Mouse (Mus musculus): ENCODE measurements around the gene Hspa1b. TPM values are rescaled to one million over a fixed set of nuclear protein-coding genes. Genes with fewer than 3 reads are reported as not detected.
A peak's percentile ranks its signal among the peaks of the same experiment; 100 is the strongest.
"Not testable (repeated sequence)": the region's sequence is repeated elsewhere in the genome, so short reads cannot be mapped to it uniquely, and the experiment has no call there.

Hspa1b gene
- 0.22 TPM in 1 of 2 replicates, not detected in the other for polyA plus RNA-seq (2016; fragmentation: Nextera tagmentation; extraction: Ambion mirVana)

DNA sequence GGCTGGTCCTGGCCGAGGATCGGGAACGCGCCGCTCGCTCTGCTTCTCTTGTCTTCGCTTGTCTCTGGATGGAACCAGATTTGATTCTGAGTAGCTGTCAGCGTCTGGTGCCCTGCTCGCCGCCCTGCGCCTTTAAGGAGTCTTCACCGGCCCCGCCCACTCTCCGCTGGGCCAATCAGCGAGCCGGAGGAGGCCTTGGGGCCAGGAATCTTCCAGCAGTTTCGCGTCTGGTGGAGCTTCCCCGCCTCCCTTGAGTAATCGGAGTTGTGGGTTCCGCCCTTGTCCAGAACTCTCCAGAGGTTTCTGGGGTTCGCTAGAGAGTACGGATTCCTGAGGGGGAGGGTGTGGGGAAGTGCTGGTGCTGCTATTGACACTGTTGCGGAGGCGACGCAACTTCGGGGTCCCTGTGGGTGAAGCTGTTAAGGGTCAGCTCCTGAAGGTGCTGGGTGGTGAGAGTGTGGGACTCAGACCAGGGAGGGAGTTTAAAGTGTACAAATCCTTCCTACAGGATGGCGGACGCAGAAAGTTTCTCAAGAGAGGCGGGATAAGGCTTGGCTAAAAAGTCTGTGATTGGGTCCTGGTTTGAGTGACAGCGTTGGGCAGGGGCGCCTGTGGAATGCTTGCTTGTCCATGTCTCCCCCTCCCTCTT, at the start of gene Hspa1b:
Gene Hspa1b, minus strand, starts transcription at position 109 of the 649 bp plus-strand sequence.
- H3K27ac ChIP-seq (replicated peaks): peak within 1 kb of the TSS; percentile 75

DNA sequence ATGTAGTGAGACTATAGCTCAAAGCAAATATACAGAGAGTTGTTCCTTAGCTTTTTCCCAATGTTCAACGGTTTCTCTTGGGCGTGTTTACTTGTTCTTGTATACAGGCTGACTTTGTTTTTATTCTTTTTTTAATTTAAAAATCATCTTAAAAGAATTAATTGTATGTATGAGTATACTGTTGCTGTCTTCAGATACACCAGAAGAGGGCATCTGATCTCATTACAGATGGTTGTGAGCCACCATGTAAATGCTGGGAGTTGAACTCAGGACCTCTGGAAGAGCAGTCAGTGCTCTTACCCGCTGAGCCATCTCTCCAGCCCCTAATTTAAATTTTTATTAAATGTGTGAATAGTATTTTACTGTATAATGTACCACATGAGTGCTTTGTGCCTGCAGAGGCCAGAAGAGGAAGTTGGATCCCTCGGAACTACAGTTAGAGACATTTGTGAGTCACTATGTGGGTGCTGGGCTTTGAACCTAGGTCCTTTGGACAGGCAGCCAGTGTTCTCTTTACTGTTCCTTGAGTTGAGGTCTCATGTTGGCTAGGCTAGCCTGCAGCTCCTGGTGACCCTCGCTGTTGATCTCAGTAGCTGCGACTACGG, 48.5 kb upstream of the Hspa1b start:
- no peak overlapping the region for H3K4me3 ChIP-seq
- H3K27ac ChIP-seq (replicated peaks): no peak overlapping the region
- H3K9me3 ChIP-seq: no peaks in the 10 kb centered on the region
- ATAC-seq (ENCODE audit: low FRiP score, low read depth): no peak
- H3K27me3 ChIP-seq: no peaks in the 10 kb centered on the region
- H3K36me3 ChIP-seq: peaks cover 83% of the 10 kb centered on the region
- no peak overlapping the region for H3K4me2 ChIP-seq (replicated peaks)
- WGBS: 96% methylated on average over 7 of the region's 7 CpGs
- H3K9ac ChIP-seq (replicated peaks): no peak overlapping the region
- peaks cover 12% of the 10 kb centered on the region for H3K4me1 ChIP-seq

More for the DNA sequence above, at the start of gene Hspa1b:
- peak; percentile 92 for ATAC-seq (ENCODE audit: low FRiP score, low read depth)
- Histone ChIP-seq H3K4me2 (replicated peaks) (peak within 1 kb of the TSS; percentile 80), H3K9ac (replicated peaks) (peak within 1 kb of the TSS; percentile 66), H3K4me1 (peaks cover 11% of the 10 kb centered on the region), H3K27me3 (peaks cover 60% of the 10 kb centered on the region), H3K4me3 (peak within 1 kb of the TSS; percentile 49)
- not testable (repeated sequence) for H3K36me3 ChIP-seq, H3K9me3 ChIP-seq
- WGBS: under 1% methylated on average over 29 of the region's 32 CpGs

DNA sequence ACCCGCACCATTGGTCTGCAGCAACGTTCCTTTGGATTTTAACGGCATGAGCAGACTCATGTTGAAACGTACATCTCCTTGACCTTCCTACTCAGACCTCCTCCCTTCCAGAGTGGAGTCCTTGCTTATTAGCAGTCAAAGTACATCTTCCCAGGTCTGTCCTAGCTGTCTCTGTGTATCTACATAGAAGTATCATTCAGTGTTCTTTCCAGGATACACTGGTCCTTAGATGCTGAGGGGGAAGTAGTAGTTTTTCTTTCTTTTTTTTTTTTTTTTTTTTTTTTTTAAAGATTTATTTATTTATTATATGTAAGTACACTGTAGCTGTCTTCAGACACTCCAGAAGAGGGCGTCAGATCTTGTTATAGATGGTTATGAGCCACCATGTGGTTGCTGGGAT, 46.9 kb upstream of the Hspa1b start:
- WGBS: 98% methylated on average over 4 of the region's 5 CpGs
- Histone ChIP-seq H3K36me3 (peaks cover 68% of the 10 kb centered on the region), H3K4me1 (peaks cover 22% of the 10 kb centered on the region)
- not testable (repeated sequence) for H3K9ac ChIP-seq (replicated peaks); H3K27ac ChIP-seq (replicated peaks); ATAC-seq (ENCODE audit: low FRiP score, low read depth); H3K27me3 ChIP-seq; H3K4me2 ChIP-seq (replicated peaks); H3K4me3 ChIP-seq; H3K9me3 ChIP-seq

DNA sequence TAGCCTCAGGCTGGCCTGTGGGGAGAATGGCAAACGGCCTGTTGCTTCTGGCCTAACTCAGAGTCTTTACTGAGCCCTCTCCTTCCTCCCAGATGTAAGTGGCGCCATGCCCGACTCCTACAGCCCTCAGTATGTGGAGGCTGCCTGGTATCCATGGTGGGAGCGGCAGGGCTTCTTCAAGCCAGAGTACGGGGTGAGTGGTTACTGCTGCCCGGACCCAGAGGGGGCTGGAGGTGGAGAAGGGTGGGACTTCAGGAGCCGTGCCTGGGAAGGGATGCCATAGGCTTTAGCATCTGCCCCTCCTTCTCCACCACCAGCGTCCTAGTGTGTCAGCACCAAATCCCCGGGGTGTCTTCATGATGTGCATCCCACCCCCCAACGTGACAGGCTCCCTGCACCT, 46.1 kb upstream of the Hspa1b start:
- no peak overlapping the region for H3K4me2 ChIP-seq (replicated peaks)
- no peak overlapping the region for H3K9ac ChIP-seq (replicated peaks)
- ATAC-seq (ENCODE audit: low FRiP score, low read depth): no peak
- H3K27me3 ChIP-seq: no peaks in the 10 kb centered on the region
- H3K4me1 ChIP-seq: peaks cover 23% of the 10 kb centered on the region
- WGBS: 95% methylated on average over 10 of the region's 10 CpGs
- no peaks in the 10 kb centered on the region for H3K9me3 ChIP-seq
- no peak overlapping the region for H3K4me3 ChIP-seq
- no peak overlapping the region for H3K27ac ChIP-seq (replicated peaks)
- peaks cover 60% of the 10 kb centered on the region for H3K36me3 ChIP-seq

DNA sequence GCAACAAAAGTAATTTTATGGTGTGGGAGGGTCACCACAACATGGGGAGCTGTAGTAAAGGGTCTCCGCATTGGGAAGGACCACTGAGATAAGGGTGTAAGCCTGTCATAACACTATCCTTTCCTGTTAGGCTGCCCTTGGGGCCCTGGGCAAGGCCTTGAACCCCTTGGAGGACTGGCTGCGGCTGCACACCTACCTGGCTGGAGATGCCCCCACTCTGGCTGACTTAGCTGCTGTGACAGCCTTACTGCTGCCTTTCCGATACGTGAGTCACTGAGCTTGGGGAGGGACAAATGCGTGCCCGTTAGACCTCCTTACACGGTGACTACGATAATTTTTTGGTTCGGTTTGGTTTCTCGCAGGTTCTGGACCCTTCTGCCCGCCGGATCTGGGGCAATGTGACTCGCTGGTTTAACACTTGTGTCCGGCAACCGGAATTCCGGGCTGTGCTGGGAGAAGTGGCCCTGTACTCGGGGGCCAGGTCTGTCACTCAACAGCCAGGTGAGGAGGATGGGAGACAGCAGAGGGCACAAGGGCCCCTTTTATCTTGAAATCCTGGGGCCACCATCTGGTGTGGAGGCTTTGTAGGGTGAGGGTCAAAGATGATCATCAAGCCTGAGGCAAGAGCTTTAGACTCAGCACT, 45.2 kb upstream of the Hspa1b start:
- H3K27me3 ChIP-seq: no peaks in the 10 kb centered on the region
- peaks cover 51% of the 10 kb centered on the region for H3K36me3 ChIP-seq
- H3K4me3 ChIP-seq: no peak overlapping the region
- H3K27ac ChIP-seq (replicated peaks): no peak overlapping the region
- no peak overlapping the region for H3K4me2 ChIP-seq (replicated peaks)
- no peak for ATAC-seq (ENCODE audit: low FRiP score, low read depth)
- WGBS: 95% methylated on average over 17 of the region's 17 CpGs
- H3K4me1 ChIP-seq: peaks cover 32% of the 10 kb centered on the region
- no peak overlapping the region for H3K9ac ChIP-seq (replicated peaks)
- no peaks in the 10 kb centered on the region for H3K9me3 ChIP-seq

DNA sequence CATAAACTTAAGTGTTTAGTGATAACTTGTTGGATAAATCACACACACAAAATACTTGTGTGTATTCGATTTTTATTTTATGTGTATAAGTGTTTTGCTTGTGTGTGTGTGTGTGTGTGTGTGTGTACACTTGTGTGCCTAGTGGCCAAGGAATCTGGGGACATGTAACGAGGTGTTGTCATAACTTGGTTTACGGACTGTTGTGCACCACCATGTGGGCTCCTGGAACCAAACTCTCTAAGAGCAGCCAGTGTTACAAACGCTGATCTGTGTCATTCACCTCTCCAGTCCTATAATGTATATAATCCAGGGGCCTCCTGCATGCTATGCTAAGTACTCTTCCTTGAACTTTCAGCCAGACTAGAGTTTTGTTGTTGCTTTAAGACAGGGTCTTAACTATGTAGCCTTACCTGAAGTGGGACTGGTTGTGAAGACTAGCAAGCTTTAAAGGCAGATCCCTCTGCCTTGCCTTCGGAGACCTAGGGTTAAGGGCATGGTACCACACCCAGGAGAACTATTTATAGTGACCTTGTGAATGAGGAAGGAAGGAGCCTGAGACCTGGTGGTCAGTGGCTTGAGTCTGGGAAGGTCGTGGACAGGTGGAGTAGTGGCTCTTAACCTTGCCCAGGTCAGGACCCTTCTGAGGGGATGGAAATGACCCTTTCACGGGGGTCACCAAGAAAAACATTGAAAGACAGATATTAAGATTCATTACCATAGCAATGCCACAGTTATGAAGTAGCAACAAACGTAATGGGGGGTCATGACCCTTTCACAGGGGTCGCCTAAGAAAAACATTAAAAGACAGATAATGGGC, 44.2 kb upstream of the Hspa1b start:
- no peak for ATAC-seq (ENCODE audit: low FRiP score, low read depth)
- H3K36me3 ChIP-seq: peaks cover 49% of the 10 kb centered on the region
- H3K4me1 ChIP-seq: peaks cover 41% of the 10 kb centered on the region
- H3K27ac ChIP-seq (replicated peaks): no peak overlapping the region
- no peaks in the 10 kb centered on the region for H3K27me3 ChIP-seq
- H3K4me2 ChIP-seq (replicated peaks): peak overlapping the region; percentile 100
- H3K4me3 ChIP-seq: 0 out of 2 replicates have a peak overlapping the region, but pooled peaks have one; percentile 10
- peak overlapping the region; percentile 93 for H3K9ac ChIP-seq (replicated peaks)
- 83% methylated on average over 9 of the region's 9 CpGs for WGBS
- H3K9me3 ChIP-seq: no peaks in the 10 kb centered on the region

DNA sequence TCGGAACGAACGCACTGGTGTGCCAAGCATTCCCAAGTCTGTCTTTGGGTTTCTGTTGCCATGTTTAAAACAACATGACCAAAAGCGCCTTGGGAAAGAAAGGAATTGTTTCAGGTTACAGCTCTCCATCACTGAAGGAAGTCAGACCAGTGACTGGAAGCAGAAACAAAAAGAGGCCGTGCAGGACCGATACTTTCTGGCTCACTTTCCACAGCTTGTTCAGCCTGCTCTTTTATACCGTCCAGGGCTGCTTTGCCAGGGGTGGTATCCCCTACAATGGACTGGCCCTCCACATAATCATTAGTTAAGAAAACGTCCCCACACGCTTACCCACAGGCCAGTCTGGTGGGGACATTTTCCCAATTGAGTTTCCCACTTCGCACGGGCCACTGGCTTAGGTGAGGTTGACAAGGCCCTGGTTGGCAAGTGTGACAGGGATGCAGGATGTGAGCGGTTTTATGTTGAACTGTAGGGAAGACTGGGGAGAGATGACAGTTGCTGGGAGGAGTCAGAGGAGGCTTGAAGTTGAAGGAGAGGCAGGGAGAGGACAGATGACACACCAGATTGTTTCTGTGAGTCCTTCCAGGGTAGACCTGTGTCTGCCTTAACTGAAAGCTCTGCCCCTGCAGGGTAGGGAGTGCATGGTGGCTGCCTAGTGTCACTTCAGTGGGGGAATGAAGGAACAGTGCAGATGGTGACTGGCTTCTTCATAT, 43.3 kb upstream of the Hspa1b start:
- H3K27ac ChIP-seq (replicated peaks): peak overlapping the region; percentile 97
- no peak for ATAC-seq (ENCODE audit: low FRiP score, low read depth)
- peaks cover 41% of the 10 kb centered on the region for H3K4me1 ChIP-seq
- H3K9ac ChIP-seq (replicated peaks): peak overlapping the region; percentile 93
- no peaks in the 10 kb centered on the region for H3K27me3 ChIP-seq
- H3K9me3 ChIP-seq: no peaks in the 10 kb centered on the region
- peak overlapping the region; percentile 92 for H3K4me3 ChIP-seq
- peak overlapping the region; percentile 100 for H3K4me2 ChIP-seq (replicated peaks)
- peaks cover 40% of the 10 kb centered on the region for H3K36me3 ChIP-seq
- WGBS: 11% methylated on average over 12 of the region's 12 CpGs

DNA sequence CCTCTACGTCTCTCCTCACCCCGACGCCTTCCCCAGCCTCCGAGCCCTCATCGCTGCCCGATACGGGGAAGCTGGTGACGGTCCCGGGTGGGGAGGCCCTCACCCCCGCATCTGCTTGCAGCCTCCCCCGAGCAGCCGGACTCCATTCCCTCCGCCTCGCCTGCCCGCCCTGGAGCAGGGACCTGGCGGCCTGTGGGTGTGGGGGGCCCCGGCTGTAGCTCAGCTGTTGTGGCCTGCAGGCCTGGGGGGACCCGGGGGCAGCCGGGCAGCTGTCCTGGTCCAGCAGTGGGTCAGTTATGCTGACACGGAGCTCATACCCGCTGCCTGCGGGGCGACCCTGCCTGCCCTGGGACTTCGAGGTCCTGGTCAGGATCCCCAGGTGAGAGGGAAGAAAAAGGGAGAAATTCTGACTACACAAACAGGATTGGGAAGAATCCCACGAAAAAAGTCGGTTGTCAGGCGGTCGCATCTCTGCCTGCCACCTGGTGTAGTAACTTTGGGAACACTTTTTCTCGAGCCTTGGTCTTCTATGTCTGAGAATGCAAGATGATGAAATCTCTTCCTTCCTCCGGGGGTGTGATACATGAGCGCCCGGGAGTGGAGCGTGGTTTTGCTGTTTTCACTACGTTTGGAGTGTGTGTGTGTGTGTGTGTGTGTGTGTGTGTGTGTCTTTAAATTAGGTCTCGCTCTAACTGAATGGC, 42.6 kb upstream of the Hspa1b start:
- Histone ChIP-seq H3K9ac (replicated peaks) (peak overlapping the region; percentile 93), H3K27me3 (no peaks in the 10 kb centered on the region), H3K4me2 (replicated peaks) (peak overlapping the region; percentile 100), H3K9me3 (no peaks in the 10 kb centered on the region), H3K4me1 (peaks cover 45% of the 10 kb centered on the region), H3K27ac (replicated peaks) (peak overlapping the region; percentile 97), H3K4me3 (peak overlapping the region; percentile 92), H3K36me3 (peaks cover 33% of the 10 kb centered on the region)
- under 1% methylated on average over 35 of the region's 35 CpGs for WGBS
- ATAC-seq (ENCODE audit: low FRiP score, low read depth): no peak; the same call in 1 of the 2 replicates

DNA sequence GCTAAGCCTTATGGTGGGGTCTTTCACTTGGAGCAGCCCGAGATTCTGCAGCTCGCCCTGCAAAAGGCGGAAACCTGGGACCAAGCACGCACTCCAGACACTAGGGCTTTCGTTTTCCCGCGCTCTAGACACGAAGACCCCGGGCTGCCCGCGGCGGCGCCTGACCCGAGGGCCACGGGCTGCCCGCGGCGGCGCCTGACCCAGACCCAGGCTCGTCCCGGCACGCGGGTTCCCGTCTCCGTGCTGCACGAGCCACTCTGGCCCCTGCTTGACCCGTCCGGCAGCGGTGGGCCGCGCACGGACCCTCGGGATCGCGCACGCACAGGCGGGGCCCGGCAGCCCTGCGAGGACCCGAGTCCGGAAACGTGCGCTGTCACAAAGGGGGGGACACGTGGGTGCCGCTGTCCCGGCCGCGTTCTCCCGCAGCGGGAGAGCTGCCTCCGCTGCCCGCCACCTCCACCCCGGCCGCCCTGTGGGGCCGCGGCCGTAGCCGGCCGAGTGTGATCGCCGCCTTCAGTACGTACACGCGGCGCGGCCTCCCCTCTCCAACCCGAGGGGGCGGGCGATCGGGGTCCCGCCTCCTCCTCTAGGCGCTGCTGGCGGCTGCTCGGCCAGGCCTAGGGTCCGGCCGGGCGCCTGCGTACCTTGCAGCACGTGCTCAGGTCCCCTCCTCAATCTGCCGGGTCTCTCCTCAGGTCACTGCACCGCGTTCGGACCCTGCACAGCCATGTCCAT, 41.8 kb upstream of the Hspa1b start, which contains the start of gene Vars:
Gene Vars, plus strand, starts transcription at position 271 of the 735 bp plus-strand sequence.
- Histone ChIP-seq H3K27me3 (no peaks in the 10 kb centered on the region), H3K27ac (replicated peaks) (peak within 1 kb of the TSS; percentile 97), H3K4me3 (peak within 1 kb of the TSS; percentile 92), H3K36me3 (peaks cover 32% of the 10 kb centered on the region), H3K9me3 (no peaks in the 10 kb centered on the region), H3K9ac (replicated peaks) (peak within 1 kb of the TSS; percentile 93), H3K4me1 (peaks cover 47% of the 10 kb centered on the region), H3K4me2 (replicated peaks) (peak within 1 kb of the TSS; percentile 100)
- ATAC-seq (ENCODE audit: low FRiP score, low read depth): peak; percentile 91
- under 1% methylated on average over 83 of the region's 83 CpGs for WGBS

DNA sequence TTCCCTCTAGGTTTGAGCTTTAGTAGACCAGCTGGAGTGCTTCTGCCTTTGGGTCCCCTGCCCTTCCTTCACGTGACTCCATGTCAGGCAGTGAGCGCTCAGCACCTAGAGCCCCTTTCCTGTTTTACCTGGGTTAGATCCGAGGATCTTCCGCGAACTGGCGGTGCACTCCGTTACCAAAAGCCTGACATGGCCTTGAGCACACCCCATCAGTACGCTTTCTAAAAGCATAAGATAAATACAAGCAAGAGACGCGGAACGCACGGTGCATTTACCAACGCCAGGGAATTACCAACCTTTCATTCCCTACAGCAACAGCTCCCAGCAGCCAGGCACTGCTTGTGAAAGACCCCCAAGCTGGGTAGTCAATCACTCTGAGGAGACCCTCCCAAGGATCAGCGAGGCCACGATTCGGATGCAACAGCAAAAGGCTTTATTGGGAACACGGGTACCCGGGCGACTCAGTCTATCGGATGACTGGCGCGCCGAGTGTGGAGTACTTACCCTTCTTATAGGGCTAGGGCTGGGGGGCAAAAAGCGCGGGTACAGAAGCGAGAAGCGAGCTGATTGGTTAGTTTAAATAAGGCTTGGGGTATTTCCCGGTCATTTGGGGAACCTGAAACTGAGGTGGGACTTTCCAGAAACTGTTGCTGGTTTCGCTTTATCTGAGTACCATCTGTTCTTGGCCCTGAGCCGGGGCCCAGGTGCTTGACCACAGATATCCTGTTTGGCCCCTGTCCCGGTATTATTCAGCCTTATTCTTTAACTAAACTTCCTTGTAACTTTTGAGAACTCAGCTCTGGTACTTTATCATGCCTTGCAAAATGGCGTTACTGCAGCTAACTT, 41.1 kb upstream of the Hspa1b start:
- H3K27ac ChIP-seq (replicated peaks): peak overlapping the region; percentile 97
- not testable (repeated sequence) for H3K27me3 ChIP-seq; ATAC-seq (ENCODE audit: low FRiP score, low read depth); H3K9me3 ChIP-seq
- H3K4me2 ChIP-seq (replicated peaks): peak overlapping the region; percentile 100
- H3K9ac ChIP-seq (replicated peaks): peak overlapping the region; percentile 93
- H3K4me3 ChIP-seq: peak overlapping the region; percentile 92
- peaks cover 24% of the 10 kb centered on the region for H3K36me3 ChIP-seq
- H3K4me1 ChIP-seq: peaks cover 47% of the 10 kb centered on the region
- WGBS: 24% methylated on average over 30 of the region's 32 CpGs
